Mouse (Mus musculus): ENCODE results near the gene Enox2.

DNA sequence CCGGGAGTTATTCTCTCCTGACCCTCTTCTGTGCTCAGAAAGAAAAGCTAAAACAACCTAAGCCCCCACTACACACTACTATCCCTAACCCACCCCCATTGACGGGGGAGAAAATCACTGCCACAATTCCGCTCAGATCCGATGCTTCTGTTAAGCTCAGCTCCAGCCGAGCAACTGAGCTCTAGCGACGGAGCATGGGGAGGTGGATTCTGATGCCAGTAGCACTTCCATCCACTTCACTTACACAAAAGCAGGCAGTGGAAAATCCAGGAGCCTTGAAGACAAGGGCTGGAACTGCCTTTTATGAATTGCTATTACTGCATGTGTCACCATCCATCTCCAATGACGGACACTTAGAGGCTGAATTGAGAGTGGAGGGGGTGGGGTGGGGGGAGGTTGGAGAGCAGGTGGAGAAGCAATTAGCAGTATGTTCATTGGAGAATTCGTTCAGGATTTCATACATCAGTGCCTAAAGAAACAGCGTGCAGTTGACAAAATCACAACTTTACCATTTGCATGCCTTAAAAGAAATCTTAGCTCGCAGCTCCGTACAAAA is 14.5 kb downstream of the Enox2 start:
- TF ChIP-seq USF1 (IDR thresholded peaks at IDR 0.05; ENCODE audit: low read depth) (no peak), MAX (IDR thresholded peaks at IDR 0.05) (no peak)

All from C2C12 (cell line).